Mouse (Mus musculus): ENCODE data around the gene Gabrg3.

The Gabrg3 gene

DNA sequence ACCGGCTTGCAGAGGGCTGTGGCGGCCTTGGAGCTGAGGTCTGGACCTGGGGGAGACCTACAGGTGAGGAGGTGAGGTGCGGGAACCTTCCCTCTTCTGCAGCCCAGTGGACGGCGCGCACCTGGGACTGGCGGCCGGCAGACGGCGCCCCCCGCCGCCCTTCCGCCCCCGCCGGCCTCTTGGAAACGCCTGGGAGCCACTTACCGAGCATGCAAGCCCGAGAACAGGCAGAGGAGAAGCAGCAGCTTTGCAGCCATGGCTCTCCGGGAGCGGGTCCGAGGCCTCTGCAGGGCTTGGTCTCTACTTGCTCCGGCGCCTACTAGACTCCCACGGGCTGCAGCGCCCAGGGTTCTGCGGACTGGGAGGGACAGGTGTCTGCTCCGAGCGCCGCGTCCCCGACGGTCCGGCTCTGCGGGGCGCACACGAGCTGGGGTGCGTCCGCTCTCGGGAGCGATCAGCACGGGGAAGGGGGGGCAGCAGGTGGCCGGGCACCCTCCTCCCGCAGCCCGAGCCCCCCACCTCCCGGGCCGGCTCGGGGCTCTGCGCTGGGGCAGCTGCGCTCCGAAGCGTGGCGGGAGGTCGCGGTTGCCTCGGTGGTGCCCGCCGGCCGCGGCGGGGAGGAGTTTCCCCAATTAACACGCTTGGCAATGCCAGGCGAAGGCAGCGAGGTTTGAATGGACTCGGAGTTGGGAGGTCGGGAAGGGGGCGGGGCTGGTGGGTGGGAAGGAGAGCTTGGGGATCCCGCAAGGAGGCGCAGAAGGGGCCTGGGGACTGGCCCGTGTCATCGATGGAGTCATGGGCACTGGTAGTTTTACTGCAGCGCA, at the start of gene Gabrg3:
Gene Gabrg3 (minus strand): TSS at position 672 of the 824 bp plus-strand sequence.
- DNase-seq: peak; percentile 7

GRCm38 (mm10) chr7:57422675-57423074, 35.7 kb upstream of the Gabrg3 start:
- no peak for DNase-seq

- DNase-seq: no peak
Observed at GRCm38 (mm10) chr7:57421044-57421443, 34.1 kb upstream of the Gabrg3 start.

GRCm38 (mm10) chr7:57419392-57419791, 32.4 kb upstream of the Gabrg3 start, which contains the start of gene Gabrb3:
Gabrb3 (plus strand) TSS chr7:57419692.
- DNase-seq: no peak

DNA sequence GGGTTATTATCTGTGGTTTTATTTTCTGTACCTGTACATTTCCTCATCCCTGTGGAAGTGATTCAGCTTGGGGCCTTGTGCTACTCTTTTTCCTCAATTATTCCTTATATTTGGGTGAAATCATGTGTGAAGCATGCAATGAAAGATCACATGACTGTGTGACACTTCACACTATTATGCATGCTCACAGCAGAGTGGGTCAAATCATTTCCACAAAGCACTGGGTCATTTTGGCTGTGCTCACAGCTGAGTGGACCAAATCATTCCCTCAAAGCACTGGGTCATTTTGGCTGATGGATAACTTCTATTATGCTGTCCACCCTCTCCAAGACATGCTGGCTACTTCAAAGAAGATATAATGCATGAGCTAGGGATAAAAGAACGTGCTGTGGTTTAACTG, 25.9 kb upstream of the Gabrg3 start:
- DNase-seq: no peak

DNA sequence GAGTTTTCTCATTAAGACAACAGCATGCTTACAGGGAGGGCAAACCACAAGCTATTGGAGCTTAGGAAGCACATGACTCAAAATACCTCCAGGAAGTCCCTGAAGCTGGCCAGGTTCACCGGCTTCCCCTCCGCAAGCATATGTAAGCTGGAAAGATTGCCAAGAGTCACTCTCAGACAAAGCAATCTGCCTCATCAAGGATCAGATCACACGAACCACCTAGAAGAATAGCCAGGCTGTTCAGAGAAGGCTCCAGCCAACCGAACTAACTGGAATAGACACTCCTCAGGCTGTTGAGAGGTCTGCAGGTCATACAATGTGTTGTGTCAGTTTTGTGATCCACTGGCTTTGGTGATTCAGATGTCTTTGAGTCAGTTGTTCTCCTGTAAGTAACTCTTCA, 24.2 kb upstream of the Gabrg3 start:
- no peak for DNase-seq

DNA sequence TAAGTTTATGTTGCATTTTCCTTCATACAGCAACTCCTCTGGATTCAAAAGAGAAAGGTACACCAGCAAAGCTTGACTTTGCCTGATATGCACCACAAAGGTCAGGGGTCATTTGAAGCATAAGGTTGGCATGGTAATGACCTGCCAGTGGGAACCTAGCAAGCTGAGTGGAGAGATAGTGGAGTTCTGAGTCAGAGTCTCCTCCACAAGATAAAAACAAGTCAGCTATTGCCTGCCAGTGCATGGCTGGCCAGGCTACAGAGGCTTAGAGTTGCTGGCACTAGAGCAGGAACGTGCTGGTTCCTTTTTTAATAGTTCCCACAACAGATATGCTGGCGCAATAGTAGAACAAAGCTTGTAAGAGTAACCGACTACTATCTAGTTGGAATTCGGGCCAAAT, 6.6 kb upstream of the Gabrg3 start:
- DNase-seq: no peak

- no peak for DNase-seq
Observed at GRCm38 (mm10) chr7:57390046-57390445, 3.1 kb upstream of the Gabrg3 start.

- DNase-seq: no peak
Observed at GRCm38 (mm10) chr7:57387341-57387654, 310 bp upstream of the Gabrg3 start.

DNA sequence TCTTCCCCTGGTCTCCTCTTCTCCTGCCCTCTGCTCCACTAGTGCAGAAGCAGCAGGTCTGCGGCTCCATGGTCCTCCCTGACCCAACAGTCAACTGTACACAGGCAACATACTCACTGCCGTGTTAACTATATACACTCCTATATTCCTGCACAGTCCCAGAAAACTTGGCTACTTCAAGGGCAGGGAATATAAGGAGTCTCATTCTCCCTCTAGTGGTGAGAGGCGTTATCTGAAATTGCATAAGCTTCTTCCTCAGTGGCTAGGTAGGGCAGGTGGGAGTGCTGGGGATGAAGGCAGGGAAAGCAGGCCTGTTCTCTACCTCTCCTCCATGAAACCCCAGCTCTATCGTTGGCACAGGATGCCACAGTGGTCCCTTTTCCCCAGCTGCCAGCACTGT, 2.9 kb downstream of the Gabrg3 start:
- DNase-seq: no peak

DNA sequence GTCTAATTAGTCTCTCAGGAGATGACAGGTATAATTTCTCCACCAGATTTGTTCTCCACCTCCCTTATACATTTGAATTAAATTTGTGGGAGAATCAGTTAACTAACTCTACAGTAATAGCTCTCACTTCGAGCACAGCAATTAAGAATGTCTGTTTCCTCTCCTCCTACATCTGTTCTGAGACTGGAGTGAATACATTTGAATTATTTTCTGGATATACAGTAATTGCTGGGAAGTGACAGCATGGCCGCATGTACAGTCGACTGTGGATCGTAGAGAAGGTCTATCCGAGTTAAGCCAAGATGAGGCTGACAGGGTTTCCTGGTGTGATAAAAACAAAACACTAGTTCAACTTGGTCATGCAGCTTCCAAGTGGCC, 21.0 kb downstream of the Gabrg3 start:
- DNase-seq: no peak

DNA sequence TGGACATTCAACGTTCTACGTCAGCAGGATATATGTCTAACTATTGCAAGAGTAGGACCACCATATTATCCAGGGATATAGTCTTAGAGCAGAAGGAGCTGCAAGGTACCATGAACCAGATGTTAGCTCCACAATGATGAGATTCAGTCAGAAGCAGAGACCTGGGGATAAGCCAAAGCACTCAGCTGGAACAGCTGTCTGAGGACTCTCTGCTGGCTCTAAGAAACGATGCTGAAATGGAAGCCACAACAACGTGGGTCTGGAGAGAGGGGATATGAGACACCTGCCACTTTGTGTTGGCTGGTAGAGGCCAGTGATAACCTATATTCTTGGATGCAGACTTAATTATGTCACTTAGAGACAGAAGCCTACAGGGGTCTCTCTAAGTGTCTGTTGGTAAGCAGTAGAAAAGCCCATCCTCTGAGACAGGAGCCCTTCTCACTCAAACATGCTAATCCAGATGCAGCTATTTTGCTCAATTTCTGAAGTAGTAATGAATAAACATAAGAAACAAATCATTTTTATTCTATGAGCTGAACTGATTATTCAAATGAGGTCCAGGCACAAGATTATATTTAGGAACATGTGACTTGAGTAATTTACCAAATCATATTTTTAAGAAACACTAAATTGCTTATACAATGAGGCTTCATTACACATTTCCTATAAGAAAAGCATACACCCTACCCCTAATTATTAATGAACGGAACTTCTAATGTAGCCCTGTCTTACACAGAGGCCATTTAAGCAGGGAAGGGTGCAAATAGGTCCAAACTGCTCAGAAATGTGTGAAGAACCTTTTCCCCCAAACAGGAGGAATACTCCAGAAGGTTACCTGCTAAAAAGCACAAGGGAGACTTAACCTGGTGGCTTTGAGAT, 21.6 kb downstream of the Gabrg3 start:
- no peak for DNase-seq

DNA sequence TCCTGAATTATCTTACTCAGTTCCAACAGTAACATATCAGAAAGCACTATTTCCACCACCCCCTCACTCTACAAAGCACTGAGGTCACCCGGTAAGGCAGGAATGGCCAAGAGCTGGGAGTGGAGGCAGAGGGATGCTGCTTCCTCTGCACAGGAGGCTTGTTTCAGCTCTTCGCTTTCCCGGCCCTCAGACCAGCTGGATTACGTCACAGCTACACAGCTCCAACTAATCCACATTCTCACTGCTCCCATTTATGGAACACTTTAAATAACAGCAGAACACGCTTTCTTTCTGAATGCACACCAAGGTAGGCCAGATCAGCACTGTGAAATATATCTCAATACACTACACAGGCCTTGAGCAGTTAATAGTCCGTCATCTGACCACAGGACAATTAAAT, 23.2 kb downstream of the Gabrg3 start:
- no peak for DNase-seq

DNA sequence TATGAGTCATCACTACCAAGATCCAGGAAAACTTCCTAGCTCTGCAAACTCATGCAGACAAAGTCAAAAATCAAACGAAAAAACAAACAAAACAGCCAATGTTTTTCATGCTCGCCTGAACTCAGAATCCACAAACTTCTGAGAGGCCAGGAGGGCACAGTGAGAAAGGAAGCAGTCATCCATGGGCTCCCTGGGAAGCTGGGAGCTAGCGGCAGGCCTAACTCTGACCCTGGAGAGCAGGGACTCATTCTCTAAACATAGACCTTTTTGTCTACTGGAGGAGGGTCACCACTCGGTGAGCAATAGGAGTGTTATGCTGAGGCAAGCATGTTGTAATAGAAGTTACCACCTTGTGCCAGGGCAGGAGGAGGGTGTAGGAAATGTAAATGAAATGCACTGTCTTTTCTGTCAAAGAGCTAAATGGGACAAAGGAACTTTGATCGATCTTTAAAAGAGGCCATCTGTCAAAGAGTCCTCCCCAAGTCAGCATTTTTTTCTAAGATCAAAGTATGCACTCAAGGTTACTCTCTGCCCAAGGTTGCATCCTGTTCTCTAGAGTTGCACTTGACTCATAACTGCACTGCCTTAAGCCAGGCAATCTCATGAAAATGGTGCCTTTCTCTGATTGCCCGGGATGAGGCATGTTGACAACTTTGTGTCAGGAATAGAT, 29.0 kb downstream of the Gabrg3 start:
- no peak for DNase-seq

GRCm38 (mm10) chr7:57356565-57357301, 30.3 kb downstream of the Gabrg3 start:
- DNase-seq: no peak

GRCm38 (mm10) chr7:57348774-57349173, 38.2 kb downstream of the Gabrg3 start:
- no peak for DNase-seq

DNA sequence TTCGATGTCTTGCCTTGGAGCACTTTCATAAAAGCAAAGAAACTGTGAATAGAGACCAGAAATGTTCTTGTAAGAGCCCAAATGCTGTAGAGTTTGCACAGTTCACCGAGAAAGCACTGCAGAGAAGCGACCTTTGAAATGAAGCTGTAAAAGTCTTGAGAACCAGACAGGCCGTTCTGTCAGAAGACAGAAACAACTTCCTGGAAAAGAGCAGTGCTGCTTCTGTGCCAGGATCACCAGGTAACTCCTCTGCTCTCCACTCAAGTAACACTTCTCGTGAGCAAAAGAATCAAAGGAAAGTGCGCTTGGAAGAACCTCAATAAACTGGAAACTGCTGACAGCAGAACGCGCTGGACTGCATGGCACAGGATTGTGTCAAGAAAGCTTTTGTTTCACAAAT, 45.1 kb downstream of the Gabrg3 start:
- DNase-seq: no peak

GRCm38 (mm10) chr7:57331211-57331610, 55.8 kb downstream of the Gabrg3 start:
- no peak for DNase-seq

DNA sequence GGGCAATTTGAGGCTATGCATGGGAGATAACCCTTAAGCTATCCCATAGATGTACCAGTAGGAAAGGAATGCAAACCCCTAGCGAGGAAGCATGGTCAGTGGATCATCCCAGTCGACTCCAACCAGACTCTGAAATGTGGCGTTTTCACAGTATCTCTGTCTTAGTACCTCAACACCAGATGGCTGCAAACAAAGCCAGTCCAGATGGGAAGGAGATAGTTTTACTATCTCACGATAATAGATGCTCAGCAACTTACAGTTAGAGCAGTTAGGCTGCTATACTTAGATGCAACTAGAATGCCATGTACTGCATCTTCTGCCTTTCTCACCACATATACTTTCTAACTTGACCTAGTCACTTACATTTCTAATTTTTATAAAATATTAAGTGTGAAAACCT, 56.7 kb downstream of the Gabrg3 start:
- DNase-seq: no peak

- no peak for DNase-seq
Observed at GRCm38 (mm10) chr7:57324473-57324872, 62.5 kb downstream of the Gabrg3 start.

GRCm38 (mm10) chr7:57322086-57322485, 64.9 kb downstream of the Gabrg3 start:
- no peak for DNase-seq

DNA sequence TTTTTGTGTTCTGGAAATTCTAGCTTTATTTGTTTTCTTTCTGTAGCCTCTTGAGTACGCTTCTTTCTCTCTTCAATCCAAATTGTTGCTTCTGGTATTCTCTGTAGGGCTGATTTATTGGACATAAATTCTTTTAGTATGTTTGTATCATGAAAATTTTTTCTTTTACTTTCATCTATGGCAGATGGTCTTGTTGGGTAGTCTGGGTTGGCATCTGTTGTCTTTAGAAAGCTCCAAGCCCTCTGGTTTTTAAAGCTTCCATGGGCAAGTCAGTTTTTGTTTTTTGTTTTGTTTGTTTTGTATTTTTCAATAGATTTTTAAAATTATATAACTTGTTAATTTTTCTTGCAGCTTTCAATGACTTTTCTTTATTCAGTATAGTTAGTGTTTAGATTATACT, 72.0 kb downstream of the Gabrg3 start:
- DNase-seq: no peak

- no peak for DNase-seq
Observed at GRCm38 (mm10) chr7:57312018-57312417, 75.0 kb downstream of the Gabrg3 start.

Data from thymus, postnatal 4 days (tissue).